Mouse (Mus musculus) liver, adult 2 months (tissue): ENCODE data around the gene Meis3. TPM values are rescaled to one million over a fixed set of nuclear protein-coding genes. Genes with fewer than 3 reads are reported as not detected.

Source experiments
- DNase-seq: peaks from one replicate; pipeline ENCODE4 v3.0.0-alpha.2; 2011; ENCODE audit warnings: low read depth, low spot score; ENCODE audit errors: extremely low read depth
- H3K27ac ChIP-seq: fragments of 200-500 bp; replicated peaks from 2 replicates; pipeline ENCODE4 v1.5.1; 2012; ENCODE audit warnings: low read depth, mild to moderate bottlenecking, control low read depth, inconsistent platforms, low read length; ENCODE audit not compliant: insufficient read depth
- H3K27me3 ChIP-seq: fragments of 200-500 bp; 2 replicates; pipeline ENCODE4 v1.6.1; 2012; ENCODE audit warnings: mild to moderate bottlenecking, moderate library complexity, low read length, inconsistent platforms; ENCODE audit not compliant: control insufficient read depth, insufficient read depth
- H3K36me3 ChIP-seq: fragments of 200-500 bp; 2 replicates; pipeline ENCODE4 v1.6.1; 2012; ENCODE audit warnings: low read length, inconsistent platforms; ENCODE audit not compliant: control insufficient read depth, insufficient read depth
- H3K4me1 ChIP-seq: fragments of 200-500 bp; 2 replicates; pipeline ENCODE4 v1.6.1; 2011; ENCODE audit warnings: low read length; ENCODE audit not compliant: control insufficient read depth, insufficient read depth
- H3K4me3 ChIP-seq: fragments of 200-500 bp; 2 replicates; pipeline ENCODE4 v1.5.1; 2011; ENCODE audit warnings: low read depth, mild to moderate bottlenecking, control low read depth, low read length, moderate library complexity; ENCODE audit not compliant: insufficient read depth
- H3K79me2 ChIP-seq: fragments of 200-500 bp; 2 replicates; pipeline ENCODE4 v1.6.1; 2012; ENCODE audit warnings: inconsistent platforms, mild to moderate bottlenecking, low read length, moderate library complexity; ENCODE audit not compliant: control insufficient read depth, insufficient read depth
- H3K9ac ChIP-seq: fragments of 200-500 bp; 2 replicates; pipeline ENCODE4 v1.6.1; 2012; ENCODE audit warnings: low read depth, mild to moderate bottlenecking, control low read depth, inconsistent platforms, low read length
- CTCF ChIP-seq: fragments of 200-500 bp; IDR thresholded peaks from 2 replicates; pipeline ENCODE4 v1.5.1; 2011; ENCODE audit warnings: low read depth, low read length, control low read depth
- POLR2A ChIP-seq: fragments of 200-500 bp; IDR thresholded peaks from 2 replicates; pipeline ENCODE4 v1.6.1; 2011; ENCODE audit warnings: low read length, control low read depth; ENCODE audit not compliant: insufficient read depth; ENCODE audit errors: extremely low read depth
- WGBS: fragments of 180-500 bp; shearing (Covaris S2); methylation state at CpG from one replicate; pipeline ENCODE4 v1.1.7; 2018; 5-methylcytosine and 5-hydroxymethylcytosine counted together
- polyA plus RNA-seq: library from polyadenylated mRNA; depleted of rRNA; stranded (reverse); fragments of >200 nt; gene quantifications from 2 replicates; pipeline ENCODE4 v1.2.3, GENCODE M21; 2012
- total RNA-seq: library from RNA; depleted of rRNA; stranded (reverse); fragments of >200 nt; gene quantifications from 2 replicates; pipeline ENCODE4 v1.2.3, GENCODE M21; 2014

Meis3 gene
- total and polyA plus RNA-seq, 2 experiments = 0.46 to 2.0 TPM

DNA sequence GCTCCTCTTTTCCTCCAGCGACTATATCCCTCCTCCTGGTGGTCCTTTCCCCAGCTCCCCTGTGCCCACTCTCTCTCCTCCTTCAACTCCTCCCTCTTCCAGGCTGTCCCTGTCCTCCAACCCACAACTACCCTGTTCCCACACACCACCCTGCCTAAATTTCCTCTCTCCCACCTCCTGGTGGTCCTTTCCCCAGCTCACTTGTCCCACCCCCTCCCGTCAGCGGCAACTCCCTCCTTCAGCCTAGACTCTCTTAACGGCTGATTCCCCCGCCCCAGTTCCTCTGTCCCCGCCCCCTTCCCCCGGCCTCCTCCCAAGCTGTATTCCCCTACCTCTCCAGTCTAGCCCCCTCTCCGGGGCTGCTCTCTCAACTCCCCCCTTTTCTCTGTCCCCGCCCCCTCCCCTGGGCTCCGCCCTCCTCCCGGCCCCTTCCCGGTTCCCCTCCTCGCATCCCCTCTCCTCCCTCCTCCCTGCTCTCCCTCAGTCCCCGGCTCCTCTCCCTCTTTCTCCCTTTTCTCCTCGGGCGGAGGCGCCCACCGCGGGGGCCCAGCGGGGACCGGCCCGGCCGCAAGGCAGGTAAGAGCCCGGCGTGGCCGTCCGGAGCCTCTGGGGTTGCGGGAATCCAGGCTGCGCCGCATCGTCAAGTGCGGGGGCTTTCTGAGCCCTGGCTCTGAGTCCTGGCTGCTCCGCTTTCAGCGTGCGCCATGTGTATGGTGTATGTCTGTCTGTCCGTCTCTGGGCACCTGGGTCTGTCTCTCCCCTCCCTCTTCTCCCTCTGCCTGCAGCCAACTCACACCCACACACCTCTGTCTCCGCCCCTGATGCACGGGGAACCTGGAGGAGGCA, 44.8 kb upstream of the Meis3 start:
- Histone ChIP-seq H3K27me3 (peaks cover 5% of the 10 kb centered on the region; the same call in 1 of the 2 replicates), H3K36me3 (no peaks in the 10 kb centered on the region), H3K79me2 (no peaks in the 10 kb centered on the region), H3K27ac (no peak overlapping the region), H3K4me3 (no peak overlapping the region), H3K9ac (no peak overlapping the region), H3K4me1 (peaks cover 2% of the 10 kb centered on the region)
- TF ChIP-seq POLR2A = no peak
- no peak for TF ChIP-seq CTCF
- DNase-seq = no peak
- WGBS = 4% methylated on average over 37 of the region's 38 CpGs

DNA sequence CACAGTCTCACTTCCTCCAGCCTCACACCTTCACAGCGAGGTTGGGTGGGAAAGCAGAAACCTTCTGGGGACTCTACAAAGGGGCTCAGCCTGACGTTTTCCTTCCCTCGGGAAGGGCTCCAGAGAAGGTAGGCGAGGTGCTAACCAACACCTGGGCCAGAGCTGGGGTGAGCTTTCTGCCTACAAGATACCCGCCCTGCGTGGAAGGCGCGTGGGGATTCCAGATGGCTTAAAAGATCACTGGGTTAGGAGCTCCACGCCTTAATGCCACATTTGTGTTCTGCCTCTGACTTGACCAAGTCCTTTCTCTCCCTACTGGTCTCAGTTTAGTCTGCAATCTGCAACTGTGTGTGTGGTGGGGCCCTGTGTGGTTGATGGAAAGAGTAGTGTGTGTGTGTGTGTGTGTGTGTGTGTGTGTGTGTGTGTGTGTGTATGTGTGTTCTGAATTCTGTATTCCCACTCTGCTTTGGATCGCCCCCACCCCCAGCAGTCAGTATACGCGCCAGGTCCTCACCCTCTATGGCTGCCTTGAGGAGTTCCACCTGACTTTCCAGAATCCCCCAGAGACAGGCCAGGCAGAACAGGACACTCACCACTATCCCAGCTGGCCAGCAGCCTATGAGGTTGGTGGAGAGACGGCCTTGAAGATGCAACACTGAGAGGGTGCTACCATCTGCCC, 43.8 kb upstream of the Meis3 start:
- TF ChIP-seq POLR2A (no peak), CTCF (no peak)
- 37% methylated on average over 13 of the region's 13 CpGs for WGBS
- peaks cover 5% of the 10 kb centered on the region; the same call in 1 of the 2 replicates for H3K27me3 ChIP-seq
- no peak overlapping the region for H3K9ac ChIP-seq
- H3K27ac ChIP-seq = no peak overlapping the region
- no peak overlapping the region for H3K4me3 ChIP-seq
- no peak for DNase-seq
- no peaks in the 10 kb centered on the region for H3K79me2 ChIP-seq
- peaks cover 2% of the 10 kb centered on the region for H3K4me1 ChIP-seq
- H3K36me3 ChIP-seq = no peaks in the 10 kb centered on the region

DNA sequence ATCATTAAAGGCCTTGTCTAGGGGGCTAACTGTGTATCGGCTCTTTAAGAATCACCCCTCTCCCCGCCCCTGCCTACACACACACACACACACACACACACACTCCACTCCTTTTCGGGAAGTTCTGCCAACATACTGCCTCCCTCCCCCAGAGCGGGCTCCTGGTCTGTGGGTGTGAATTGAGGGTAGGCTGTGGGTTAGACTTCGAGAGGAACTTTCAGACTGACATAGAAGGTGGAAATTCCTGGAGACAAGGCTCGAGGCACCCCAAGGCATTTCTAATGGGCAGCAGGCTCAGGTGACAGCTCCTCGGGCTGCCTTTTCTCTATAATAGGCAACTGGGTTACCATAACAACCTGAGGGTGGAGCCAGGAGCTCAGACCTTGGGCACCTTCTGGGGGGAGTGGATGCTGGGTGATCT, 42.7 kb upstream of the Meis3 start:
- Histone ChIP-seq H3K27me3 (peaks cover 5% of the 10 kb centered on the region; the same call in 1 of the 2 replicates), H3K4me3 (no peak overlapping the region), H3K4me1 (peaks cover 2% of the 10 kb centered on the region), H3K79me2 (no peaks in the 10 kb centered on the region), H3K36me3 (no peaks in the 10 kb centered on the region), H3K9ac (no peak overlapping the region), H3K27ac (no peak overlapping the region)
- no peak for DNase-seq
- no peak for TF ChIP-seq CTCF
- TF ChIP-seq POLR2A = no peak
- 20% methylated on average over 7 of the region's 7 CpGs for WGBS

DNA sequence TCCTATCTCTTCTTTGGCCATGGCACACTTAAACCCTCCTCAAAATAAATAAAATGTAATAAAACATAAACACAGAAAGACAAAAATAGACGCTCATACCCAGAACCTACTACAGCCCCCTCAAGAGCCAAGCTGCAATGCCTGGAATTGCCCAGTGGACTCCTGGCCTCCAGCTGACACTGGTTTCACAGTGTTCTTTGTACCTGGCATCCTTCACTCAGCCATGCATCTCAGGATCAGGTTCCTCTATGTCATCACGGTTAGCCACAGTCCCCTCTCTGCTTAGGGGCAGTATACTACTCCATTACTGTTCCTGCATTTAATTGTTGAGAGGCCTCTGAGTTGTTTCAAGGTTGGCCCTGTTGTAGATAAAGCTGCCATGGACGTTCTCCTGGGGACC, 42.0 kb upstream of the Meis3 start:
- DNase-seq = no peak
- 62% methylated on average over 3 of the region's 3 CpGs for WGBS
- no peak overlapping the region for H3K27ac ChIP-seq
- H3K27me3 ChIP-seq = peaks cover 5% of the 10 kb centered on the region; the same call in 1 of the 2 replicates
- no peaks in the 10 kb centered on the region for H3K36me3 ChIP-seq
- peaks cover 2% of the 10 kb centered on the region for H3K4me1 ChIP-seq
- H3K9ac ChIP-seq = no peak overlapping the region
- H3K79me2 ChIP-seq = no peaks in the 10 kb centered on the region
- no peak overlapping the region for H3K4me3 ChIP-seq
- no peak for TF ChIP-seq CTCF
- no peak for TF ChIP-seq POLR2A

- 84% methylated on average over 9 of the region's 9 CpGs for whole genome bisulfite sequencing
- no peak for TF ChIP-seq POLR2A
- no peak for TF ChIP-seq CTCF
- DNase-seq = no peak
Measured at GRCm38 (mm10) chr7:16133691-16134090, 41.2 kb upstream of the Meis3 start.

More at GRCm38 (mm10) chr7:16133691-16134090, 41.2 kb upstream of the Meis3 start:
- H3K4me1 ChIP-seq = peaks cover 2% of the 10 kb centered on the region
- H3K27ac ChIP-seq = no peak overlapping the region
- no peaks in the 10 kb centered on the region for H3K36me3 ChIP-seq
- no peaks in the 10 kb centered on the region for H3K79me2 ChIP-seq
- no peak overlapping the region for H3K9ac ChIP-seq
- H3K4me3 ChIP-seq = no peak overlapping the region
- H3K27me3 ChIP-seq = peaks cover 8% of the 10 kb centered on the region; the same call in 1 of the 2 replicates
